Mouse (Mus musculus): ENCODE results near the gene Nr1d1.

DNA sequence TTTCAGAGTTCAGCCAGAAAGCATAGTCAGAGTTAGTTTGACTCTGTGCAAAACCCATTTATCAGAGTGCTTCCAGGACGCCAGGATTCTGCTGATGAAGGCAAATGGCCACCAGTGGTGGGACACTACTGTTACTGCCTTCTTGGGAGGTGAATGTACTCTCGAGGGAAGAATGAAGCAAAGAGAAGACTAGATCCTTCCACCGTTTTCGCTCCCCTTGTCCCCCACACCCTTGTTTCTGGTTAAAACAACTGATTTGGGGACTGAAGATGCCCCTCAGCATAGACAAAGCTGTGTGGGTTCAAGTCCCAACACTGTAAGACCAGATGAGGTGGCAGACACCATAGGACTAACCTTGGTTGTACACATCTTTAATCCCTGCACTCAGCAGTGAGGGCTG lies 9.0 kb upstream of the Nr1d1 start:
- TF ChIP-seq POLR2A (IDR thresholded peaks at IDR 0.05; ENCODE audit: extremely low read depth, insufficient read depth, low read length) (no peak), CTCF (IDR thresholded peaks at IDR 0.05; ENCODE audit: low read depth, low read length) (no peak)

Measured in liver, adult 2 months (tissue).